ENCODE assay signal across 32 mouse cellular contexts in genomic region chr11:8828836-8829526, GRCm38 (mm10).
DNase-seq lines count a peak whose midpoint lies in the region; ATAC-seq lines count a peak whose summit lies in the region.
"Had no signal": no experiment of that assay in that cellular context is flagged by ENCODE, and none has a peak within 500 bp of the region (broad histone marks: within the 10 kb centered on the region; RNA-seq: fewer than 3 reads in every experiment).

No protein-coding gene starts in this region.

- no peak overlapping the region for H3K9ac ChIP-seq in kidney, embryonic 15.5 days
- no peak overlapping the region for H3K9ac ChIP-seq in lung, embryonic 15.5 days
- H3K9ac ChIP-seq in intestine, embryonic 16.5 days (ENCODE audit: low read depth, low read length), result no peak overlapping the region
- H3K9ac ChIP-seq: embryonic facial prominence, embryonic 15.5 days; forebrain, embryonic 12.5 days; forebrain, postnatal 0 days; limb, embryonic 15.5 days; liver, embryonic 14.5 days; neural tube, embryonic 12.5 days had no signal

- peaks cover 16% of the 10 kb centered on the region for H3K4me1 ChIP-seq in kidney, embryonic 15.5 days
- peaks cover 14% of the 10 kb centered on the region for H3K4me1 ChIP-seq in lung, embryonic 15.5 days
- H3K4me1 ChIP-seq in intestine, embryonic 16.5 days (ENCODE audit: control insufficient read depth, insufficient read depth, low read length), result peaks cover 5% of the 10 kb centered on the region
- H3K4me1 ChIP-seq: embryonic facial prominence, embryonic 15.5 days; forebrain, embryonic 12.5 days; neural tube, embryonic 12.5 days had no signal

- H3K27ac ChIP-seq in kidney, embryonic 15.5 days, result peak overlapping the region; percentile 72
- peak overlapping the region; percentile 48; the same call in 1 of the 2 replicates for H3K27ac ChIP-seq in lung, embryonic 15.5 days
- no peak overlapping the region for H3K27ac ChIP-seq in intestine, embryonic 16.5 days (ENCODE audit: low read length)
- H3K27ac ChIP-seq: embryonic facial prominence, embryonic 10.5 days; embryonic facial prominence, embryonic 15.5 days; forebrain, embryonic 12.5 days; hindbrain, postnatal 0 days; liver, embryonic 14.5 days; neural tube, embryonic 12.5 days; stomach, postnatal 0 days had no signal

- peak; percentile 37 for DNase-seq in heart, adult 11 months
- DNase-seq in heart, postnatal 36 days, result no peak
- no peak for DNase-seq in kidney, adult 11 months
- DNase-seq in lung, adult 18-20 months, result no peak
- no peak for DNase-seq in layer of hippocampus, adult 11-12 months (ENCODE audit: low spot score)
- DNase-seq: adrenal gland, adult 2 months; cerebellum, adult 8-10 months; cerebellum, postnatal 25 days; forebrain, postnatal 0 days; gastrocnemius, postnatal 10 days; heart, postnatal 10 days; kidney, adult 18-20 months; kidney, postnatal 36 days; right cerebral cortex, adult 18-20 months; thymus, adult 18-20 months; thymus, postnatal 25 days had no signal

- no peak for ATAC-seq in kidney, embryonic 15.5 days (replicated peaks; ENCODE audit: low FRiP score)
- ATAC-seq in lung, embryonic 15.5 days (ENCODE audit: borderline replicate concordance, extremely low read depth, low FRiP score, low TSS enrichment), result no peak
- peak; percentile 68 for ATAC-seq in intestine, embryonic 16.5 days
- ATAC-seq: activated CD4-positive, CD25-positive, alpha-beta regulatory T cell, adult 4 months; forebrain, postnatal 0 days; hindbrain, postnatal 0 days; midbrain, embryonic 16.5 days had no signal

- no peak overlapping the region for H3K4me3 ChIP-seq in kidney, embryonic 15.5 days (replicated peaks)
- H3K4me3 ChIP-seq in lung, embryonic 15.5 days, result no peak overlapping the region
- H3K4me3 ChIP-seq in intestine, embryonic 16.5 days (ENCODE audit: low read length), result no peak overlapping the region
- H3K4me3 ChIP-seq: embryonic facial prominence, embryonic 10.5 days; embryonic facial prominence, embryonic 15.5 days; forebrain, embryonic 12.5 days; limb, embryonic 10.5 days; limb, embryonic 15.5 days; neural tube, embryonic 12.5 days had no signal

- no peaks in the 10 kb centered on the region for H3K36me3 ChIP-seq in kidney, embryonic 15.5 days
- H3K36me3 ChIP-seq in lung, embryonic 15.5 days, result no peaks in the 10 kb centered on the region
- H3K36me3 ChIP-seq in intestine, embryonic 16.5 days (ENCODE audit: control insufficient read depth, insufficient read depth, low read length), result no peaks in the 10 kb centered on the region
- H3K36me3 ChIP-seq: embryonic facial prominence, embryonic 10.5 days; embryonic facial prominence, embryonic 15.5 days; forebrain, embryonic 12.5 days; limb, embryonic 10.5 days; limb, embryonic 15.5 days; neural tube, embryonic 12.5 days had no signal

- H3K9me3 ChIP-seq in kidney, embryonic 15.5 days (replicated peaks), result no peaks in the 10 kb centered on the region
- no peaks in the 10 kb centered on the region for H3K9me3 ChIP-seq in lung, embryonic 15.5 days
- H3K9me3 ChIP-seq in intestine, embryonic 16.5 days (ENCODE audit: control insufficient read depth, low read length), result no peaks in the 10 kb centered on the region
- H3K9me3 ChIP-seq: embryonic facial prominence, embryonic 10.5 days; embryonic facial prominence, embryonic 15.5 days; forebrain, embryonic 12.5 days; limb, embryonic 10.5 days; limb, embryonic 15.5 days; neural tube, embryonic 12.5 days had no signal

- no peaks in the 10 kb centered on the region for H3K27me3 ChIP-seq in kidney, embryonic 15.5 days
- H3K27me3 ChIP-seq in lung, embryonic 15.5 days, result no peaks in the 10 kb centered on the region
- H3K27me3 ChIP-seq in intestine, embryonic 16.5 days (replicated peaks; ENCODE audit: control insufficient read depth, insufficient read depth, low read length), result no peaks in the 10 kb centered on the region
- H3K27me3 ChIP-seq: embryonic facial prominence, embryonic 15.5 days; forebrain, embryonic 12.5 days; limb, embryonic 15.5 days; neural tube, embryonic 12.5 days had no signal

- intact Hi-C loops in heart, postnatal 36 days (cut with DNase I), result no loop called here

- WGBS in kidney, embryonic 15.5 days, result 70% methylated on average over 9 of the region's 9 CpGs
- WGBS in lung, embryonic 15.5 days, result 60% methylated on average over 9 of the region's 9 CpGs
- WGBS in intestine, embryonic 16.5 days, result 66% methylated on average over 9 of the region's 9 CpGs

- H3K4me2 ChIP-seq in kidney, embryonic 15.5 days, result no peak overlapping the region
- H3K4me2 ChIP-seq in lung, embryonic 15.5 days, result no peak overlapping the region
- no peak overlapping the region for H3K4me2 ChIP-seq in intestine, embryonic 16.5 days (ENCODE audit: low read depth, low read length)
- H3K4me2 ChIP-seq: embryonic facial prominence, embryonic 15.5 days; forebrain, embryonic 12.5 days; heart, embryonic 11.5 days; limb, embryonic 15.5 days; midbrain, embryonic 11.5 days; neural tube, embryonic 12.5 days had no signal
